ENCODE assay signal across 10 mouse cellular contexts in genomic region chr11:102956962-102957614, GRCm38 (mm10). TPM values are rescaled to one million over a fixed set of nuclear protein-coding genes. Genes with fewer than 3 reads are reported as not detected.
DNase-seq lines count a peak whose midpoint lies in the region; ATAC-seq and TF ChIP-seq lines count a peak whose summit lies in the region.
"Had no signal": no experiment of that assay in that cellular context is flagged by ENCODE, and none has a peak within 500 bp of the region (broad histone marks: within the 10 kb centered on the region; RNA-seq: fewer than 3 reads in every experiment).

No protein-coding gene starts in this region.

- 49% methylated on average over 16 of the region's 16 CpGs for WGBS in kidney, embryonic 16.5 days
- 48% methylated on average over 16 of the region's 16 CpGs for WGBS in kidney, embryonic 15.5 days
- WGBS in embryonic facial prominence, embryonic 15.5 days = 45% methylated on average over 16 of the region's 16 CpGs
- WGBS in hindbrain, embryonic 14.5 days = 41% methylated on average over 16 of the region's 16 CpGs
- WGBS in midbrain, embryonic 15.5 days = 36% methylated on average over 16 of the region's 16 CpGs
- 43% methylated on average over 16 of the region's 16 CpGs for WGBS in cerebellum, adult 2 months

- H3K4me3 ChIP-seq in kidney, embryonic 16.5 days (ENCODE audit: low read length) = no peak overlapping the region
- no peak overlapping the region for H3K4me3 ChIP-seq in kidney, embryonic 15.5 days (replicated peaks)
- H3K4me3 ChIP-seq in embryonic facial prominence, embryonic 15.5 days (replicated peaks) = no peak overlapping the region
- H3K4me3 ChIP-seq in hindbrain, embryonic 14.5 days (replicated peaks; ENCODE audit: low read length) = no peak overlapping the region
- H3K4me3 ChIP-seq in midbrain, embryonic 15.5 days = no peak overlapping the region
- no peak overlapping the region for H3K4me3 ChIP-seq in cerebellum, adult 2 months (replicated peaks; ENCODE audit: insufficient read depth, low read depth, low read length)

- 0 out of 2 replicates have a peak, but pooled peaks have one; percentile 31 for ATAC-seq in kidney, embryonic 16.5 days (ENCODE audit: low FRiP score, low TSS enrichment)
- ATAC-seq in kidney, embryonic 15.5 days (replicated peaks; ENCODE audit: low FRiP score) = no peak
- 0 out of 2 replicates have a peak, but pooled peaks have one; percentile 46 for ATAC-seq in embryonic facial prominence, embryonic 15.5 days (ENCODE audit: insufficient number of reproducible peaks, low FRiP score, low TSS enrichment, low read depth)
- ATAC-seq in hindbrain, embryonic 14.5 days (ENCODE audit: low FRiP score) = peak; percentile 24; the same call in 1 of the 2 replicates
- ATAC-seq in midbrain, embryonic 15.5 days (replicated peaks) = no peak
- ATAC-seq in megakaryocyte, adult 5-6 weeks (ENCODE audit: poor library complexity, severe bottlenecking) = no peak

- TF ChIP-seq CTCF in cerebellum, adult 2 months (IDR thresholded peaks at IDR 0.05; ENCODE audit: borderline replicate concordance, insufficient read depth, low read depth, low read length) = no peak

- H3K4me2 ChIP-seq in kidney, embryonic 16.5 days (replicated peaks; ENCODE audit: low read depth, low read length) = no peak overlapping the region
- no peak overlapping the region for H3K4me2 ChIP-seq in kidney, embryonic 15.5 days
- H3K4me2 ChIP-seq in embryonic facial prominence, embryonic 15.5 days (replicated peaks) = no peak overlapping the region
- no peak overlapping the region for H3K4me2 ChIP-seq in hindbrain, embryonic 14.5 days (replicated peaks)
- no peak overlapping the region for H3K4me2 ChIP-seq in midbrain, embryonic 15.5 days

- no peak for TF ChIP-seq POLR2A in cerebellum, adult 2 months (IDR thresholded peaks at IDR 0.05; ENCODE audit: borderline replicate concordance, insufficient read depth, low read length)

- peaks cover 20% of the 10 kb centered on the region for H3K27me3 ChIP-seq in kidney, embryonic 16.5 days (ENCODE audit: insufficient read depth, low read length)
- H3K27me3 ChIP-seq in kidney, embryonic 15.5 days = peaks cover 44% of the 10 kb centered on the region
- H3K27me3 ChIP-seq in embryonic facial prominence, embryonic 15.5 days = peaks cover under 1% of the 10 kb centered on the region; the same call in 1 of the 2 replicates
- 0 out of 2 replicates have a peak, but pooled peaks cover 3% of the 10 kb centered on the region for H3K27me3 ChIP-seq in hindbrain, embryonic 14.5 days (ENCODE audit: control insufficient read depth, insufficient read depth, low read length)
- no peaks in the 10 kb centered on the region for H3K27me3 ChIP-seq in midbrain, embryonic 15.5 days (replicated peaks)
- no peaks in the 10 kb centered on the region for H3K27me3 ChIP-seq in cerebellum, adult 2 months (ENCODE audit: control insufficient read depth, insufficient read depth, low read length)

- H3K4me1 ChIP-seq in kidney, embryonic 16.5 days (ENCODE audit: insufficient read depth, low read length) = no peaks in the 10 kb centered on the region
- H3K4me1 ChIP-seq in kidney, embryonic 15.5 days = 0 out of 2 replicates have a peak, but pooled peaks cover 3% of the 10 kb centered on the region
- peaks cover 27% of the 10 kb centered on the region for H3K4me1 ChIP-seq in embryonic facial prominence, embryonic 15.5 days
- H3K4me1 ChIP-seq in hindbrain, embryonic 14.5 days (replicated peaks; ENCODE audit: control insufficient read depth, insufficient read depth, low read length) = peaks cover 21% of the 10 kb centered on the region
- H3K4me1 ChIP-seq in midbrain, embryonic 15.5 days = peaks cover 24% of the 10 kb centered on the region
- no peaks in the 10 kb centered on the region for H3K4me1 ChIP-seq in cerebellum, adult 2 months (ENCODE audit: control insufficient read depth, insufficient read depth, low read length)

- H3K27ac ChIP-seq in kidney, embryonic 16.5 days (ENCODE audit: low read length) = no peak overlapping the region
- H3K27ac ChIP-seq in kidney, embryonic 15.5 days = no peak overlapping the region
- peak overlapping the region; percentile 34; the same call in 1 of the 2 replicates for H3K27ac ChIP-seq in embryonic facial prominence, embryonic 15.5 days (replicated peaks)
- peak overlapping the region; percentile 21; the same call in 1 of the 2 replicates for H3K27ac ChIP-seq in hindbrain, embryonic 14.5 days
- 0 out of 2 replicates have a peak overlapping the region, but pooled peaks have one; percentile 38 for H3K27ac ChIP-seq in midbrain, embryonic 15.5 days
- no peak overlapping the region for H3K27ac ChIP-seq in cerebellum, adult 2 months (ENCODE audit: insufficient read depth, low read length)

- H3K36me3 ChIP-seq in kidney, embryonic 16.5 days (ENCODE audit: insufficient read depth, low read length) = no peaks in the 10 kb centered on the region
- H3K36me3 ChIP-seq in kidney, embryonic 15.5 days = no peaks in the 10 kb centered on the region
- H3K36me3 ChIP-seq in embryonic facial prominence, embryonic 15.5 days = no peaks in the 10 kb centered on the region
- no peaks in the 10 kb centered on the region for H3K36me3 ChIP-seq in hindbrain, embryonic 14.5 days (replicated peaks; ENCODE audit: control insufficient read depth, insufficient read depth)
- H3K36me3 ChIP-seq in midbrain, embryonic 15.5 days (replicated peaks) = no peaks in the 10 kb centered on the region

- H3K9me3 ChIP-seq in kidney, embryonic 16.5 days (ENCODE audit: low read length) = no peaks in the 10 kb centered on the region
- H3K9me3 ChIP-seq in kidney, embryonic 15.5 days (replicated peaks) = no peaks in the 10 kb centered on the region
- H3K9me3 ChIP-seq in embryonic facial prominence, embryonic 15.5 days (replicated peaks) = no peaks in the 10 kb centered on the region
- H3K9me3 ChIP-seq in hindbrain, embryonic 14.5 days (ENCODE audit: control insufficient read depth, low read length) = no peaks in the 10 kb centered on the region
- no peaks in the 10 kb centered on the region for H3K9me3 ChIP-seq in midbrain, embryonic 15.5 days

- H3K9ac ChIP-seq in kidney, embryonic 16.5 days (replicated peaks; ENCODE audit: low read length) = no peak overlapping the region
- H3K9ac ChIP-seq in kidney, embryonic 15.5 days = no peak overlapping the region
- H3K9ac ChIP-seq in embryonic facial prominence, embryonic 15.5 days = no peak overlapping the region
- no peak overlapping the region for H3K9ac ChIP-seq in hindbrain, embryonic 14.5 days
- H3K9ac ChIP-seq in midbrain, embryonic 15.5 days = no peak overlapping the region

- no peak for DNase-seq in hindbrain, embryonic 14.5 days (ENCODE audit: low spot score)
- DNase-seq in frontal cortex, postnatal 14 days (ENCODE audit: low spot score in 2 of 2) = no peak
- no peak for DNase-seq in cerebellum, adult 2 months
- DNase-seq: thymus, adult 18-20 months had no signal

RNA-seq across cellular contexts. Expression of gene C1ql1, which starts 10.6 kb away (rescaled TPM):
- 2.5 and 3.0 TPM in 2 replicates for polyA plus RNA-seq in kidney, embryonic 16.5 days (2015; fragmentation: Nextera tagmentation; extraction: Ambion mirVana)
- polyA plus RNA-seq in kidney, embryonic 15.5 days (2015; fragmentation: Nextera tagmentation; extraction: Ambion mirVana) = 3.7 and 4.2 TPM in 2 replicates
- polyA plus RNA-seq in embryonic facial prominence, embryonic 15.5 days (2015; fragmentation: Nextera tagmentation; extraction: Ambion mirVana) = 2.7 and 4.1 TPM in 2 replicates
- 12.0 and 14.6 TPM in 2 replicates for polyA plus RNA-seq in hindbrain, embryonic 14.5 days (2014; fragmentation: Nextera tagmentation; extraction: Ambion mirVana)
- 11.7 and 14.0 TPM in 2 replicates for polyA plus RNA-seq in midbrain, embryonic 15.5 days (2015; fragmentation: Nextera tagmentation; extraction: Ambion mirVana)
- not detected in 2 replicates for total RNA-seq in megakaryocyte, adult 5-6 weeks (2015)
- total RNA-seq in megakaryocyte, adult 5-6 weeks (2017) = not detected in 2 replicates
- 16.7 and 19.2 TPM in 2 replicates for polyA plus RNA-seq in cerebellum, adult 2 months (2012; rRNA removed)
- total RNA-seq: hematopoietic stem cell, adult 5-6 weeks had no signal

RNA-seq across cellular contexts. Expression of gene Kif18b, which starts 32.2 kb away (rescaled TPM):
- polyA plus RNA-seq in kidney, embryonic 16.5 days (2015; fragmentation: Nextera tagmentation; extraction: Ambion mirVana) = 11.5 and 12.6 TPM in 2 replicates
- 10.7 and 12.4 TPM in 2 replicates for polyA plus RNA-seq in kidney, embryonic 15.5 days (2015; fragmentation: Nextera tagmentation; extraction: Ambion mirVana)
- 8.0 and 8.8 TPM in 2 replicates for polyA plus RNA-seq in embryonic facial prominence, embryonic 15.5 days (2015; fragmentation: Nextera tagmentation; extraction: Ambion mirVana)
- 0.79 and 1.5 TPM in 2 replicates for polyA plus RNA-seq in hindbrain, embryonic 14.5 days (2014; fragmentation: Nextera tagmentation; extraction: Ambion mirVana)
- polyA plus RNA-seq in midbrain, embryonic 15.5 days (2015; fragmentation: Nextera tagmentation; extraction: Ambion mirVana) = 1.8 and 2.4 TPM in 2 replicates
- 22.1 and 24.9 TPM in 2 replicates for total RNA-seq in megakaryocyte, adult 5-6 weeks (2015)
- total RNA-seq in megakaryocyte, adult 5-6 weeks (2017) = 23.2 and 25.4 TPM in 2 replicates
- 0.05 and 0.10 TPM in 2 replicates for polyA plus RNA-seq in cerebellum, adult 2 months (2012; rRNA removed)

RNA-seq across cellular contexts. Expression of gene Gfap, which starts 56.4 kb away (rescaled TPM):
- polyA plus RNA-seq in kidney, embryonic 16.5 days (2015; fragmentation: Nextera tagmentation; extraction: Ambion mirVana) = 0.41 and 0.50 TPM in 2 replicates
- 0.22 and 0.32 TPM in 2 replicates for polyA plus RNA-seq in kidney, embryonic 15.5 days (2015; fragmentation: Nextera tagmentation; extraction: Ambion mirVana)
- polyA plus RNA-seq in embryonic facial prominence, embryonic 15.5 days (2015; fragmentation: Nextera tagmentation; extraction: Ambion mirVana) = 0.39 and 0.51 TPM in 2 replicates
- 0.66 and 1.9 TPM in 2 replicates for polyA plus RNA-seq in hindbrain, embryonic 14.5 days (2014; fragmentation: Nextera tagmentation; extraction: Ambion mirVana)
- polyA plus RNA-seq in midbrain, embryonic 15.5 days (2015; fragmentation: Nextera tagmentation; extraction: Ambion mirVana) = 0.14 and 0.25 TPM in 2 replicates
- 0.18 and 0.49 TPM in 2 replicates for total RNA-seq in megakaryocyte, adult 5-6 weeks (2015)
- 0.49 TPM in 1 of 2 replicates, not detected in the other for total RNA-seq in megakaryocyte, adult 5-6 weeks (2017)
- polyA plus RNA-seq in cerebellum, adult 2 months (2012; rRNA removed) = 207 and 211 TPM in 2 replicates

Comparison
In these comparisons a context has a peak if more than half of its experiments do, and no peak if none do; other contexts are left out.
1. ATAC-seq: peak in kidney, embryonic 16.5 days (single experiment), embryonic facial prominence, embryonic 15.5 days (single experiment) and hindbrain, embryonic 14.5 days (single experiment); none in kidney, embryonic 15.5 days (single experiment), midbrain, embryonic 15.5 days (single experiment) and megakaryocyte, adult 5-6 weeks (single experiment).
2. H3K27ac ChIP-seq: peak in embryonic facial prominence, embryonic 15.5 days (single experiment), hindbrain, embryonic 14.5 days (single experiment) and midbrain, embryonic 15.5 days (single experiment); none in kidney, embryonic 16.5 days (single experiment), kidney, embryonic 15.5 days (single experiment) and cerebellum, adult 2 months (single experiment).
3. RNA of gene Gfap, which starts 56.4 kb away (polyA plus RNA-seq): 207 to 211 TPM in cerebellum, adult 2 months; 0.66 to 1.9 TPM in hindbrain, embryonic 14.5 days, 0.39 to 0.51 TPM in embryonic facial prominence, embryonic 15.5 days, 0.41 to 0.50 TPM in kidney, embryonic 16.5 days, 0.22 to 0.32 TPM in kidney, embryonic 15.5 days and 0.14 to 0.25 TPM in midbrain, embryonic 15.5 days; every median in the first group is over 10 times any median in the second.